Mouse (Mus musculus) midbrain, postnatal 0 days (tissue): ENCODE measurements around the gene Helq. TPM values are rescaled to one million over a fixed set of nuclear protein-coding genes. Genes with fewer than 3 reads are reported as not detected.

Source experiments
- ATAC-seq: fragments of 200-750 bp; cut with Nextera tagmentation; 2 replicates; pipeline ENCODE4 v1.8.0; 2017; ENCODE audit warnings: moderate number of reproducible peaks, mild to moderate bottlenecking, moderate TSS enrichment, moderate library complexity; ENCODE audit not compliant: low FRiP score
- DNase-seq: peaks from one replicate; pipeline ENCODE4 v3.0.0-alpha.2; 2015; ENCODE audit warnings: low spot score
- H3K27ac ChIP-seq: fragments of 300-500 bp; sonication (generic); 2 replicates; pipeline ENCODE4 v1.5.1; 2014; ENCODE audit warnings: low read depth, mild to moderate bottlenecking, low read length, mixed read lengths
- H3K27me3 ChIP-seq: fragments of 300-500 bp; sonication (generic); 2 replicates; pipeline ENCODE4 v1.6.1; 2014; ENCODE audit warnings: low read length, control low read depth, mixed read lengths; ENCODE audit not compliant: insufficient read depth
- H3K36me3 ChIP-seq: fragments of 300-500 bp; sonication (generic); 2 replicates; pipeline ENCODE4 v1.6.1; 2014; ENCODE audit warnings: low read length, control low read depth, mixed read lengths; ENCODE audit not compliant: insufficient read depth
- H3K4me1 ChIP-seq: fragments of 300-500 bp; sonication (generic); 2 replicates; pipeline ENCODE4 v1.6.1; 2014; ENCODE audit warnings: mild to moderate bottlenecking, control low read depth, antibody characterized with exemption, low read length, mixed read lengths; ENCODE audit not compliant: insufficient read depth
- H3K4me2 ChIP-seq: fragments of 300-500 bp; sonication (generic); 2 replicates; pipeline ENCODE4 v1.6.1; 2014; ENCODE audit warnings: low read depth, mild to moderate bottlenecking, low read length, mixed read lengths; ENCODE audit not compliant: poor library complexity, severe bottlenecking
- H3K4me3 ChIP-seq: fragments of 300-500 bp; sonication (generic); 2 replicates; pipeline ENCODE4 v1.5.1; 2014; ENCODE audit warnings: low read depth, mild to moderate bottlenecking, low read length, moderate library complexity
- H3K9ac ChIP-seq: fragments of 300-500 bp; sonication (generic); replicated peaks from 2 replicates; pipeline ENCODE4 v1.6.1; 2014; ENCODE audit warnings: mild to moderate bottlenecking, low read length, moderate library complexity, mixed read lengths; ENCODE audit not compliant: poor library complexity, severe bottlenecking
- H3K9me3 ChIP-seq: fragments of 300-500 bp; sonication (generic); 2 replicates; pipeline ENCODE4 v1.6.1; 2016; ENCODE audit warnings: low read length, control low read depth
- CTCF ChIP-seq: IDR thresholded peaks from 2 replicates; pipeline ENCODE4 v1.5.1; 2016; ENCODE audit warnings: antibody characterized with exemption, mild to moderate bottlenecking
- WGBS: fragments of 180-500 bp; shearing (Covaris S2); extraction: QIAGEN DNeasy Blood & Tissue Kit; methylation state at CpG from one replicate; pipeline ENCODE4 v1.1.7; 2014; 5-methylcytosine and 5-hydroxymethylcytosine counted together
- polyA plus RNA-seq: library from polyadenylated mRNA; unstranded; fragments of >200 nt; fragmentation: Nextera tagmentation; extraction: Ambion mirVana; gene quantifications from 2 replicates; pipeline ENCODE4 v1.2.1, GENCODE M21; 2015
- total RNA-seq: library from RNA; depleted of rRNA; stranded (reverse); fragments of >200 nt; gene quantifications from 2 replicates; pipeline ENCODE4 v1.2.3, GENCODE M21; 2014

The Helq gene
- total and polyA plus RNA-seq, 2 experiments from 2014 or later = 13.3 to 39.4 TPM

DNA sequence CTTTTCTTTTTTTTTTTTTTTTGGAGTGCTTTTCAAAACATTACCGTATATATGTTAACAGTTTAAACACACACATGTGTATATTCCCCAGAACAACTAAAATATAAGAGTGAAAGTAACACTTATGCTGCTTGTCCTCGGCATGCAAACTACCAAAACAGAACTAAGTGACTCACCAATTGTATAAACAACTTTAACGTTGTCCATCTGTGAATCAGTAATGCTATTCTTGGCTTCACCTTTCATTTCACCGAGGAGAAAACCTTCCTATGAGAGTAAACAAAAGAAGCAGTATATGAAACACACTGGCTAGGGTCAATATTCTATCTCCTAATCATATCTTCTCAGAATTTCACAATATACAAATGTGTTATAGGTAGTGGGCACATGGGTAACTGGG, 19.9 kb upstream of the Helq start:
- Histone ChIP-seq H3K4me1 (no peaks in the 10 kb centered on the region), H3K9ac (no peak overlapping the region), H3K36me3 (peaks cover 4% of the 10 kb centered on the region; the same call in 1 of the 2 replicates), H3K4me3 (no peak overlapping the region), H3K4me2 (no peak overlapping the region), H3K9me3 (no peaks in the 10 kb centered on the region), H3K27me3 (no peaks in the 10 kb centered on the region), H3K27ac (no peak overlapping the region)
- no peak for DNase-seq
- no peak for TF ChIP-seq CTCF
- no peak for ATAC-seq
- WGBS = 91% methylated on average over 4 of the region's 4 CpGs

DNA sequence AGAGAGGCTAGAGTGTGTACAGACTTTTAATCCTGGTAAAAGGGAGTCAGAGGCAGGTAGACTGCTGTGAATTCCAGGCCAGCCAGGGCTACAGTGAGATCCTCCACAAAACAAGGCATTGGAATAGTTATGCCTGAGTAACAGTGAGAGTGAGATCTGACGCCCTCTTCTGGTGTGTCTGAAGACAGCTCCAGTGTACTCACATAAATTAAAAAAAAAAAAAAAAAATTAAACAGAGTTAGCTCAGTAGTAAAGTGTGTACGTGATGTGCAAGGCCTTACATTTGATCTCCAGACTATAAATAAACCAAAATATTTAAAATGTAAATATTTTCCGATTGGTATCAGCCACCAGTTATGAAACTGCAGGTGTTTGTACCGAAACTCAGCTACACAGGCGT, 4.3 kb downstream of the Helq start:
- H3K9ac ChIP-seq = no peak overlapping the region
- ATAC-seq (no peak), DNase-seq (no peak)
- H3K4me3 ChIP-seq = no peak overlapping the region
- no peak overlapping the region for H3K4me2 ChIP-seq
- H3K27ac ChIP-seq = no peak overlapping the region
- WGBS = 78% methylated on average over 5 of the region's 5 CpGs
- peaks cover 46% of the 10 kb centered on the region for H3K36me3 ChIP-seq
- H3K4me1 ChIP-seq = peaks cover 6% of the 10 kb centered on the region; the same call in 1 of the 2 replicates
- no peaks in the 10 kb centered on the region for H3K27me3 ChIP-seq
- peak; percentile 22 for TF ChIP-seq CTCF
- H3K9me3 ChIP-seq = no peaks in the 10 kb centered on the region

DNA sequence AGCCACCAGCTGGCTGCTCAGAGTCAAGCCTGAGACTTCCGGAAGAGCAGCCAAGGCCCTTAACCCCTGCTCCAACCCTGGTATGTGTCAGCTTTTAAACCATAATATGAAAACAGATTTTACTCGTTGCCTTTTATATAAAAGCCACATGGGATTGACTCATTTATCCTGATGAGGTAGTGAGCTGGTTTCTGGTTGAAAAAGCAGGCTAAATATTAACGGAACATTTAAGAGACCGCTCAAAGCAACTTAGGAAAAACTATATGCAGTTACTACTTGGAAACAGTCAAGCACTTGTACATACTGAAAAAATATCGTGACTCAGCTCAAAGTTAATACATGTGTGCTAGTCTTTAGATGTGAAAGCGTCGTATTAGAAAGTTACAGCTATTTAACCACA, 6.1 kb downstream of the Helq start:
- no peak for DNase-seq
- peaks cover 56% of the 10 kb centered on the region for H3K36me3 ChIP-seq
- WGBS = 90% methylated on average over 7 of the region's 7 CpGs
- no peak overlapping the region for H3K4me3 ChIP-seq
- no peaks in the 10 kb centered on the region for H3K9me3 ChIP-seq
- no peak overlapping the region for H3K27ac ChIP-seq
- H3K4me2 ChIP-seq = no peak overlapping the region
- peaks cover 2% of the 10 kb centered on the region; the same call in 1 of the 2 replicates for H3K4me1 ChIP-seq
- no peak overlapping the region for H3K9ac ChIP-seq
- no peak for ATAC-seq
- TF ChIP-seq CTCF = no peak
- H3K27me3 ChIP-seq = no peaks in the 10 kb centered on the region

DNA sequence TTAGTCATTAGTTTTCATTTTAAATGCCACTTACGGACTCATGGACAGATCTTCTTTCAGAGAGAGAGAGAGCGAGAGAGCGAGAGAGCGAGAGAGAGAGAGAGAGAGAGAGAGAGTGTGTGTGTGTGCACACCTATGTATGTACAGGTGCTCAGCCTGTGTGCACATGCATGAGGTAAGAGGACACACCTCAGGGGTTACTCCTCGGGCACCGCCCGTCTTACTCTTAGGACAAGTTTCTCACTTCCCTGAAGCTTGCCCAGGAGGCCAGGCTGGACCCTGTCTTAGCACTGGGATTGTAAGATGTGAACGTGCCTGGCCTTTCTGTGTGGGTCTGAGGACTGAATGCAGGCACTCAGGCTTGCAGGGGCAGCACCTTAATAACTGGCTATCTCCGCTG, 10.9 kb downstream of the Helq start:
- DNase-seq (no peak), ATAC-seq (no peak)
- Histone ChIP-seq H3K4me2 (no peak overlapping the region), H3K27ac (no peak overlapping the region), H3K4me1 (no peaks in the 10 kb centered on the region), H3K36me3 (peaks cover 71% of the 10 kb centered on the region), H3K4me3 (no peak overlapping the region), H3K9ac (no peak overlapping the region), H3K27me3 (no peaks in the 10 kb centered on the region), H3K9me3 (no peaks in the 10 kb centered on the region)
- TF ChIP-seq CTCF = no peak
- WGBS = 91% methylated on average over 9 of the region's 9 CpGs

DNA sequence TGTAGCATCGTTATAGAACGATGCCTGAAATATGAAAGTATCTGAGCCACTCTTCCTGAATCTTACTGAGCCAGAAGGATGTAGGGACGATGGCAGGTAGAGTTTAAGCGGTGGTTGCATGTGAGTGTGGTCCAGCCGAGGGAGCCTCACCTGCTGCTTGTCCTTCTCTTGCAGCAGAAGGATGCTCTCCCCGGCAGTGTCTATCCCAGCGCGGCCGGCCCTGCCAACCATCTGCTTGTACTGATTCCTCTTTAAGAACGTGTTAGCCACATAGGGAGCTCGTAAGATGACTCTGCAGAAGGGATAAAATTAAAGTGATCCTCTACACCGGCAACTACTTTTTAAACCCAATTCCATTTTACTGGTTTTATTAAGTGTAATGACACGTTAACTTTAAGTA, 19.4 kb downstream of the Helq start:
- ATAC-seq (no peak), DNase-seq (no peak)
- Histone ChIP-seq H3K36me3 (peaks cover 57% of the 10 kb centered on the region), H3K27ac (no peak overlapping the region), H3K27me3 (no peaks in the 10 kb centered on the region), H3K9ac (no peak overlapping the region), H3K4me3 (no peak overlapping the region), H3K9me3 (no peaks in the 10 kb centered on the region), H3K4me1 (no peaks in the 10 kb centered on the region), H3K4me2 (no peak overlapping the region)
- WGBS = 98% methylated on average over 13 of the region's 13 CpGs
- TF ChIP-seq CTCF = no peak

DNA sequence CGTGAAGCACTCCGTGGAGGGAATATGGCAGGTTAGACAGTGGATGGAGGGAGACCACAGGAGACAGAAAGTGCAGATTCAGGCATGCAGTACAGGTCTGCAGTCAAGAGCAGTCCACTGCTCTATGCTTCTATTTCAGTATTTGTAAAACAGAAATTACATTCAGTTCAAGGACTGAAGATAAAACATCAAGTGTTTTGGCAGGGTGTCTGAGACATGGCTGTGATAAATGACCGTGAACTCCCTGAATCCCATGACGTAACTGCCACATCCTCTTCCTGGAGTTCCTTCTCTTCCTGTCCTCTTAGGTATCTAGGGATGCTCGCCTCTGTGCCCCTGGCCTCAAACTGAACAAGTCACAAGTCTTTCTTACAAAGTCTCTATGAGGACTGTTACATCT, 21.5 kb downstream of the Helq start:
- Histone ChIP-seq H3K9ac (no peak overlapping the region), H3K36me3 (peaks cover 56% of the 10 kb centered on the region)

More for the DNA sequence above, 21.5 kb downstream of the Helq start:
- Histone ChIP-seq H3K4me2 (no peak overlapping the region), H3K9me3 (no peaks in the 10 kb centered on the region), H3K27me3 (no peaks in the 10 kb centered on the region), H3K27ac (no peak overlapping the region), H3K4me1 (no peaks in the 10 kb centered on the region), H3K4me3 (no peak overlapping the region)
- no peak for DNase-seq
- 94% methylated on average over 5 of the region's 5 CpGs for WGBS
- no peak for TF ChIP-seq CTCF
- ATAC-seq = no peak
